Mouse (Mus musculus): Measurements from ENCODE around the gene Inpp4b. TPM values are rescaled to one million over a fixed set of nuclear protein-coding genes. Genes with fewer than 3 reads are reported as not detected.

Inpp4b gene
- total RNA-seq, 2 experiments from 2014 or later = 18.6 to 20.3 TPM

DNA sequence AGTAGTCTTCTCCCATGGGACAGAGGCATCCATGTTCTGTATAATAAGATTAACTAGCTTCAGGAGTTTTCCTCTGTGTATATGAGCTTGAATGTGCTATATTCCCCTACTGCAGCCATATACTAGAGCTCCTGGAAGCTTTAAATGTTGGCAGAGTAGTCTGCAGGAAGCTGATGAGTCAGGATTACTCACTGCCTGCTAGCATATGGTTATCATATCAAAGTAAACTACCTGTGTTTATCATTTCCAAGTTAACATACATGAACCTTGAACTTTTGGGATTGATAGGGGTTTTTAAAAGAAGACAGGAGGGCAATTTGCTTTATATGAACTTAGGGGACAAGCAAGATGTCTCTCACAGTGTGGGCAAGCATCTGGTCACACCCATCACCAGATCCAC, 498.2 kb downstream of the Inpp4b start:
- DNase-seq = no peak

DNA sequence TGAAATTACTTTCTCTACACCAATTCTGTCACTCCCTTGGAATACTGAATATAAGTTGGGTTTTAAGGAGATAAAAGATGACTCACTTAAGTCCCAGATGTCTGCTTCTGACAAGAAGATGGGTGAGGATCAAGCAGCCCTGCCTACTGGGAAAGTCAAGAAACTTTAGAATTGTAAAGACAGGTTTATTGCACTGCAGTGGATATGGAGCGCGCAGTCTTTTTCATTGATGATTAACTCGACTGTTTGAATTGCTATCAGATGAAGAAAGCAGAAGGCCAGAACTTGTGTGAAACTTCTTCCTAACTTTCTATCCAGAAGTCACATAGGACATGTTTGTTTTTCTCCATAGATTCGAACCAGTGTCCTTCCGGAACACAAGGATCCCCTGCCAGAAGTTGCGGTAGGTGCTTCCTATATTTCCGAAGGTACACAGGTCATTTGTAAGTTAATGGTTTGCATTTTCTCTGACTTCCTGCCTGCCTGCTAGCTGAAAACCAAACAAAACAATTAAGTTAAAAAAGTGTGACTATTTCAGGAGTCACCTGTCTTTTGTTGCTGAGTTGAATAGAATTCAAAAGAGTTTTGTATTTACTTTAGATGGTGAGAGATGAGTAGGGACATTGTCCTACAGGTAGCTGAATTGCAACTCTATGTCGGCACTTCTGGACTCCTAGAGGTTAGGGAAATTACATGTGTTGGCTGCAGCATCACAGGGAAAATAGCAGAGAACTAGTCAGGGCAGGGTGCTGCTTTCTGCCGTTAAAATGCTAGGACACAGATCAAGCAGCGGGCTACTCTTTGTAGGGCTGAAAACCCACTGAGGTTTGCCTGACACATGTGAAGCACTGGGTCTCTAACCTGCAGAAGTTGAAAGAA, 502.0 kb downstream of the Inpp4b start:
- DNase-seq = no peak

DNA sequence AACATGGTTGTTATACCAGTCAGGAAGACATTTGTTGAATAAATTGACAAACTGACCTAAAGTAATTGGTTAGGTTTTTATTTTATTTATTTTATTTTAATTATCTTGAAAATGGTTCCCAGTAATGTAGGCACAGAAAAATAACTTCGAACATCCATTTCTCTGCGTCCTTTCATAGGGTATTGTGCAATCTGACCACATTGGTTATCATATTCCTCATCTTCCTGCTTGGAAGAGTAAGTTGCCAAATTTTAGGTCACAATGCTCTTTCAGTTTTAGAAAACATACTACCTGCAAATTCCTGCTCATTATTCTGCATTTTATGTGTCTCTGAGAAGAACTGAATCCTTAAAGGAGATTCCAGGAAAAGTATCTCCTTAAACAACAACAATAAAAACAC, 505.6 kb downstream of the Inpp4b start:
- DNase-seq = no peak

DNA sequence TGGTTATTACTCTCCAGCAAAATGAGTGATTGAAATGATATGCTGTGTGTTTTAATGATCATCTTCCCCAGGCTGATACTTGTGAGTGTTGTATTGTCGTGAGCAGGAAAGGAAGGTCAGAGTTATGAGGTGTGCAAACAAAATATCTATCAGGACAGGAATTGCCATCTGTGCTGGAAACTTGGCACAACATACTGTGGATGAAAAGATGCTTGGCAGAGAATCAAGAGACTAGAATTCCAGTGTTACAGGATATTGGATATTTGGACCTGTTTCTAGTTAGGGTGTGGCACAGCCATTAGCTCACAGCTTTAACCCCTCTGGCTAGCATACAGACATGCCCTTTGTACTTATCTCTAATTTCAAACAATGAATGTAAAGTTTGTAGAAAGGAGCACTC, 507.6 kb downstream of the Inpp4b start:
- no peak for DNase-seq

DNA sequence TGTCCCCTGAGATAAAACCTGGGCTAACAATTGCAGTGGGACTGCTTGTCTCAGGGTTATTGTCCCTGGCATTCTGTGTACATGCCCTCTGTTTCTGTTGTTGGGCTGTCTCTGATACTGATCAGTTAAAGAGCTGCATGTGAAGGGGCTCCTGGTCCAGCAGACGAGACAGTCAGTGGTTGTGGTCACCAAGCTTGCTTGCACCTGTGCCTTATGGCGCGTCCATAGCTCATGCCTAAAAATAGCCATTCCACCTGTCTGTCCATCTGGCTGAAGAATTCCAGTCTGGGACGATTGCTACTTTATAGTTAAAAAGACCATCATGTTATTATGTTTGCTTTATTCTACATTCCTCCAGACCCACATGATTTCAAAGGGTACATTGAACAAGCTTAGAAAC, 510.8 kb downstream of the Inpp4b start:
- DNase-seq = no peak

DNA sequence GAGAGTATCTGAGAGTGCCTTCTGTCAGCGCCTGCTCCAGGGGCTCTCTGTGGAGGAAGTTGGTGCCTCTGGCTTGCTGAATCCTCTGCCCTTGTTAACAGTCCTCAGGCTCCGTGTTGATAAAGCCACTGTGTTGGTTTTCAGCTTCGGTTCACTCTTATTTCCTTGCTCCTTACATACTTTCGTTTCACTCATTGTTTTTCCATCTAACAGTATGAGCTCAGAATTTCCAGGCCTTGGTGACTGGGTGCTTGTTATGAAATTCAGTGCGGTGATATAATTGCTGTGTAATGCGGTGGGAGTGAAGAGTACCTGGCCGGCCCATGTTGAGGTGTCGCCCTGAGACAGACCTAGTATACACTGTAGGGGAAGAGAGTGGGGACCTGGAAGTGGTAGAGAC, 512.2 kb downstream of the Inpp4b start:
- DNase-seq = no peak

DNA sequence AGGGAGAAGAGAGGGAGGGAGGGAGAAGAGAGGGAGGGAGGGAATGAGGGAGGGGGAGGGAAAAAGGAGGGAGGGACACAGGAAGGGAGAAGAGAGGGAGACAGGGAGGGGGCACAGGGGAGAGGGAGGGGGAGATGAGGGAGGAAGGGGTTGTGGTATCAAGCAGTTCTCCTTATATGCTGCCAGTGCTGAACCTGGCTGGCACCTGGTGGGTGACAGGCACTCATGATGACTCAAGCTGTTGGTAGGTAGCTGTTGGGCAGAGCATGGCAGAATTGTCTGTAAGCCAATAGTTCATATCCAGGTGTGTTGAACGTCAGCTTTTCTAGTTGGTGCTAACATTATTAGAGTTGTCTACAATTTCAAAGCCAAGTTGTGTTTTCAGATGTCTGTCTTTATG, 512.7 kb downstream of the Inpp4b start:
- DNase-seq = no peak

DNA sequence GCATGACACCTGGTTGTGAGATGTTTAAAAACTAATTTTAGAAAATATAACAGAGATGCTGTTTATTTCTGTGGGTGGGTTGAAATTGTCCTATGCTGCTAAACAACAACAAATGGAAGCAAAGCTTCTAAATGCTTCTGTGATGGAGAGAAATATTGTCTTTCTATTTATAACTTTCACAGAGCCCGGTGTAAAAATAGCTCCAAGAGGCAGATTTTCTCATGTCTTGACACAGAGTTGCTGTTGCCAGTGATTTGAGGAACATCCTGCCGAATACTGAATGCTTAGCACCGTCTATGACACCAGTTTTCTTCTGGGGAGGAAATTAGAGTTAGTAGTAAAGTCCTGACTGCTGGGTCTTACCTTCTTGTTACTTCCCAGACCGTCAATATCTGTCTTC, 513.8 kb downstream of the Inpp4b start:
- no peak for DNase-seq

DNA sequence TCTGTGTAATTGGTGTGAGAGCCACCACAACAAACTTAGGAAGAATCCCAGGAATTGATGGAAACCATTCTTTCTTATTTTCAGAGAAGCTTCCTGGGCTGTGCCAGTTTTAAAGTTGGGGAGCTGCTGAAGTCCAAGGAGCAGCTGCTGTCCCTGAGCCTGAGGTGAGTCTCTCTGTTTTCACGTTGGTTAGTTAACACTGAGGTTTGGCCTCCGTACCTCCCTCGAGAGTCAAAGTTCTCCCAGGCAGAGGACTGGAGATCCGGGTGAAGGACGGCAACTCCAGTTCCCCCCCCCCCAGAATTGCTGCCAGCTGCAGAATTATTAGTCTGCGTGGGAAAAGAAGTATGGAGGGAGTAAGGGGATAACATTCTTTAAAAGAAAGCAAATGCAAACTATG, 514.3 kb downstream of the Inpp4b start:
- DNase-seq = no peak

DNA sequence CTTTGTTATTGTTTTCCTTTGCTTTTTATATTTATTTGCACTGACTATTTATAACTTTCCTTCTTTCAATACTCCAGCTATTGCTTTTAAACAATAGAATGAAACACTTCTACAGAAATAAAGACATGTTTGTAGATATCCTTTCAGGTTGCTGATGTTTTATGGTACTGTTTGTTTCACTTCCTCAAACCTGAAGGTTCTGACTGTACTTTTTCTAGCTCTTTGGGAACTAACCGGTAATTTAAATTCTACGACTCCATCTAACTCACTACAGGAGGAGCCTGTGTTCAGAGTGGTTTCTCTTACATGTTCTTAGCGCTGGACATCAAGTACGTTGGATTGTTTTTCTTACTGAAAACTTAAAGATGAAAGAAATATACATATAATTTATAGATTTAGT, 516.0 kb downstream of the Inpp4b start:
- no peak for DNase-seq

DNA sequence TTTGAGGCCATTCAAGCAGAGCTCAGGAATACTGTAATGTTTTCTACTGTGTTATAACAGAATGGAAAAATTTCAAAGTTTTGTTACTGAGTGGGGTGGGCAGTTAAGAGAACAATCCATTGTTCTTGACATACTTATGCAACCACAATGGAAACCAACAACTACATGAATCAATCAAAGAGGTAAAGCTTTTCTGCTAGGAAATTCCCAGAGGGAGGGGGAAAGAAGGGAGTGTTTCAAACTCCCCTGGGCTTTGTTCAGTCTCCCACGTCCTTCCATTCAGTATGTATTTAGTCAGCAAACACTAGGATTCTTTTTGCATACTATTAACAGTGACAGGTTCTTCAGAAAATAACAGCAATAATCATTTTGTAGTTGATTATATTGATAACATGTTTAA, 517.4 kb downstream of the Inpp4b start:
- no peak for DNase-seq

DNA sequence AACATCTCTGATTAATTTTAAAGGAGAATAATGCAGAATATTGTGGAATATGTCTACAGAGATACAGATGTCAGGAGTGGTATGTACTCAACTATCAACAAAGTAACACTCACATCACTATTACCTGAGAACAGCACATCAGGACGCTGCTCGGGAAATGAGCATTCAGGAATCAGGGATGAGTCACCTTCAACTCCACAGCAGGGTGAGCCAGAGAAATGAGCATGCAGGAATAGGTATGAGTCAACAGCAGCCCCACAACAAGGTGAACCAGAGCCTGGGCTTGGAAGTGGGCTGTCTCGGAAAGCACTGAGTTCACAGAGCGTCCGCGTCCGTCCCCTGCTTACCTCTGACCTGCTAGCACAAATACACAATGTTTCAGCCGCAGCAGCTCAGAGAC, 519.0 kb downstream of the Inpp4b start:
- DNase-seq = no peak

DNA sequence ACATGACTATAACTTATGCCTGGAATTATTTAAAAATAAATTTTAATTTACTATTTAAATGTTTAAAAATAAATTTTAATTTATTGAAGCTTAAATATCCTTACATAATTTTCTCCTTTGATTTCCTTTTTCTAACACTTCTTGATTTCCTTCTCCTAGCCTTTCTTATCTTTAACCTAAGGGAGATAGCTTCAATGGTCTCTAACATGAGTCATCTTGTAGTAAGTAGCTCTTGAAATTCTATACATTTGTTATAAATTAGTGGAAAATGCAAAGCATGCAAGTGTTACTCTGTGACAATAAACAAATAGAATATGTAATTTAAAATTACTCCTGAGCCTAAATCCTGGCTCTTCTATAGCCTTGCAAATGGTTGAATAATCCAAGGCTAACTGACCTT, 520.4 kb downstream of the Inpp4b start:
- DNase-seq = no peak

DNA sequence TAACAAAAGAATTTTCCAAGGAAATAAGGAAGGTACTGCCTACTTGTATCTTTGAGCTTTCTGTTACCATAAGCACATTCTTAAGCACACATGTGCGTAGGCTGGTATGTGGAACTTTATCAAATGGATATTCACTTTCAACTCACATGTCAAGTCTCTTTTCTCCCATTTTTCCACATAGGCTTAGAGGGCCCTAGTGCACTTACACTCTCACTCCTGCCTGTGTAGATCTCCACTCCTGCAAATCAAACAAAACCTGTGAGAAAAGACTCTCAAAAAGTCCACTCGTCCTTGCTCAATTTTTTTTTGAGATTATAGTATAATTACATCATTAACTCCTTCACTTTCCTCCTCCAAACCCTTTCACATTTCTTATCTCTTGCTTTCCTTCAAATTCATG, 522.0 kb downstream of the Inpp4b start:
- DNase-seq = no peak

DNA sequence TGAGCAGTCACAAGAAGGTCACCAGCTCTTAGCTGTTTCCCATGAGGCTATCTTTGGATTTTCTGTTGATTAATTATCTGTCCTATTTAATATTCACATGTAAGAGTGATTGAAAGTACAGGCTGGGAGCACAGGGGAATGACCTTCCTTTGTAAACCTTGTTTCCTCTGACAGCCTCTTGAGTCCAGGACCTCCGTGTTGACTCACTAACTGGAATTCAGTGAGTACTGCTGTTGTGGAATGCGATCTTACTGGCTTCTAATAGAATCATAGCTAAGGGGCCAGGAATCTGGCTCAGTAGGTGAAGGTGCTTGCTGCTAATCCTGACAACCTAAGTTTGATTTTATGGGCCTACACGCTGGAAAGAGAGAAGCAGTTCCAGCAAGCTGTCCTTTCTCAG, 523.3 kb downstream of the Inpp4b start:
- peak; percentile 21 for DNase-seq

DNA sequence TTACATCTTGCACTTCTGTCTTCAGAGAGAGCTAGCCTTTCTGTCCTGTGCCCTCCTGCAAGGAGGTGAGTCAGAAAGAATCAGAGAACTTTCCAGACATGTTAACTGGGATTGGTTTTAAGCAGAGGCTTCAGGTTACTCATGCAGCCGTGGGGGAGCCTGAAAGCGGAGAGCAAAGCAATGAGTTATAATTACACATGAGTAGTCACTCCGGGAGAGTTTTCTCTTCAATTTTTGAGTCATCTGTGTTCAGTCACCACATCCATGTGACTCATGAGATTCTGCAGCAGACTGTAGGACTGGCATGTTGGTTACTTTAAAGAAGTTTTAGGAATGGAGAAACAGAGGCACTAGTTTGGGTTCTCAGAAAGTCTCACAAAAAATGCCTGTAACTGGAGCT, 524.7 kb downstream of the Inpp4b start:
- DNase-seq = no peak

DNA sequence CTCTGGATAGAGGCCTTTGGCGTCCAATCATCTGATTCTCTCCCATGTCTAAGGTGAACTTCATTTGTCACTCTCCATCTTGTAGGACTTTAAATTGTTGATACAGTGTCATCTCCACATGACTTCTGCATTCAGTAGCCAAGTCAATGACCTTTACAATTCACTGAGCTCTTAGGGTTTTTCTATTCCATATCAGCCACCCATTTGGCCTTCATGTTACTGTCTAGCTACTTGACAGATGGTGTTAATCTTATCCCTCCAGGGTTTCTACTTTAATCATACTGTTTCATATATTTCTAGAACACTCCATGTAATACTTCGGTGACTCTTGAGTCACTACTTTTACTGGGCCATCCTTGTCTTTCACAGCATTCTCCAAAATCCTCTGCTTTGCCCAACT, 528.1 kb downstream of the Inpp4b start:
- DNase-seq = no peak

DNA sequence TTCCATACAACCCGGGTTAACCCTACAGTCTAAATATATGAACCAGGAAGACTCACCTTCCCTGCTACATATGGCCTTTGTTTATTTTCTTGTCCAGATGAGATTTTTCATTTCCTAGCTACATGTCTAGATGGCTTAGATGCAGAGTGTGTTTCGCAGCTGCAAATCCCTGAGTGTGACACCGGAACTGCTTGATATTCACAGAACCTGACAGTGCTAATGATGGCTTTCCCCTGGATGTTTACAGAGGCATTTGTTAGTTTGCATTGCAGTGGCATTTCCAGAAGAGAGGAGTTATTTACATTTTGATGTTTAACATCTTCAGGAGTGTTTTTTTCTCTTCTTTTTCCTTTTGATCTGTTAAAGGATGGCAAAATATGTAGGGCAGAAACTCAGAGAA, 537.7 kb downstream of the Inpp4b start:
- DNase-seq = no peak

DNA sequence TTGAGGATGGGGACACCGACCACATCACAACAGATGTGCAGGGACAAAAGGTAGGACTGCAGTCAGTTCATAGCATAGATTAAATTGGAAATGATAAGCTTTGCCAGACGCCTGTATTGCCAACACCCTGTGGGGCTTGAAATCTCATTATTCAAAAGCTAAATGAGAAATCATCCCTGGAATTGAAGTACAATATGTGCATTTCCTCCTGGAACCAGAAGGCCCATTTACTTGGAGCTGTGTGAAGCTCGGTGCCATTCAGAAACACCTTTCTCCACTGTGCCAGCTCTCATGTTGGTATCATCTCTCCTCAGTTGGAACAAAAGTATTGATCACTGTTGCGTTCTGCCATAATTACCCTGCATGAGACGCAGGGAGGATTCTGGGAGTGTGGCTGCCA, 541.8 kb downstream of the Inpp4b start:
- no peak for DNase-seq

DNA sequence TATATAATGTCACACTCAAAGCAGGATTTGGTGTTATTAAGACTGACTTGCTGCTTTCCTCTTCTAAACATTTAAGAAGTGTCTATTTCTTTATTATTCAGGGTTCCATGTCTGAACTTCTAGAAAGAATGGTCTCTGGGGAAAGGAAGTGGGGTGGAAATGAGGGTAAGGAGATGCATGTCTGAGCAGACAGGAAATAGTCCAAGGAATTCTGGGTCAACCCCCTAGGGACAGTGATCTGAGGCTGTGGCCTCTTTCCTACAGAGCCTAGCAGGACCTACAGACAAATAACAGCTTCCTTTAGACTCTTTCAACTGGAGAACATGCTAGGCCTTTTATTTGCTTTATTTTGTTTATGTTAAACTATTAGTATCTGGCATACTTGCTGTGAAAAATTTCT, 546.5 kb downstream of the Inpp4b start:
- DNase-seq = no peak

DNA sequence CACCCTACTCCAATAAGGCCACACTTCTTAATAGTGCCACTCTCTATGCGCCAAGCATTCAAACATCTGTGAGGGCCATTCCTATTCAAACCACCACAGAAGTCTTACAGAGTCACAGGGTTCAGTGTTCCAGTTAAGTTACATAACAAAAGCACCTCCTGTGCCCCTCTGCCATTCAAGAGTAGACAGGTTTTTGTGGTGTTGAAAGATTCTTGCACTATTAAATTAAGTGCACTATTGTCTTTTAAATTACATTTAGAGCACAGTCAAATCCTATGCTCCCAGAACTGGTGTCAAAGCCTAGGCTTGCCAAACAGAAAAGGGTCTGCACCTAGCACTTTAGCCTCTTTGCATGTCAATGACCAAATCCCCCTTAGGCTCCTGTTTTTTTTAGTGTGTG, 550.9 kb downstream of the Inpp4b start:
- no peak for DNase-seq

DNA sequence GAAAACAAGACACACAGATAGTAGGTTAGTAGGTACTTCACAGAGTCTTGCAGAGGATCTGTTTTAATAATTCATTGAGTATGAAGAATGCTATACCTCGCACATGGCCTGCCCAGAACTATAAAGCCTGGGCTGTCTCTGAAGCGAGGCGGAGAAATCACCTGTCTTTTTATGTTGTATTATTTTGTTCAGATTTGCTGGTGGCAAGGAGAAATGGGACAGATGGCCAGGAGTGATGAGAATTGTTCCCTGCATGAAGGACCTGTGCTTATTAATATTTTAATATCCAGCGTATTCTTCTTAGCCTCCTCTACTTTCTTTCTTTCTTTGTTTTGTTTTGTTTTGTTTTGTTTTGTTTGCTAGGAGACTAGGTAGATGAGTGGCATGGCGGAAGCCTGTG, 604.5 kb downstream of the Inpp4b start:
- DNase-seq = no peak

DNA sequence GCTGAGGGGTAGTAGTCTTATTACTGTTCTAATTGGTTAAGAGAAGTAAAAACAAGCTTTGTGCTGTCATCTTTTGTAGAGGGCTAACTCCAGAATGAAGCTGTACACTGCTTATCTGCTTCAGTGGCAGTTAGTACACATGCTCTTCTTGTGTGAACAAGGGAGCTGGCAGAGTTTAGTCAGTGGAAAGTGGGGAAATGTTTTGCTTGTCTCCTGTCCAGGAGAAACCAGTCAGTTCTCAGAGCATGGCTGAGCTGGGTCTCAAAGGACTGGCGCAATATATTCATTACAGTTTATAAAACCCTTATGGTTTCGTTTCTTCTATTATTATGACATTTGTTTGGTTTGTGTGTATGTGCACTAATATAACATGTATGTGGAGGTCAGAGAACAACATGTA, 610.7 kb downstream of the Inpp4b start:
- no peak for DNase-seq

DNA sequence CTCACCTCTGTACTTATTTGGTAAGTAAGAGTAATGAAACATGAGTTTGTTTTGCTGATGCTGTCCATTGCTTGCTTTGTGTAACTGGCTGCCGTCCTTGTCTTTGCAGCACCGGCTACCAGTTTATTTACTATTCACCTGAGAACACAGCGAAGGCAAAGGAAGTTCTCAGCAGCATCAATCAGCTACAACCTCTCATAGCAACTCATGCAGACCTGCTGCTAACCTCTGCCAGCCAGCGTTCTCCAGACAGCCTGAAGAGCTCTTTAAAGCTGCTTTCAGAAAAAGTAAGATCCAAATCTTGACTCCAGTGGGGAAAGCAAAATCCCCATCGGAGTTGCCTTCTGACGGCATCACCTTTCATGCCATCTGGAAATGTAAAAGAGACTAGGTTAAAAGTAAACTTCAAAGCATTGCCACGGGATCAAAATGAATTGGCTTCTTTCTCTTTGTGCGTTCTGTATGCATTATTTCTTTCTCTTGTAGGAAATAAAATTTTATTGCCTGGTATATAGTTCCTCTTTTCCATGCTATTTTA, 642.8 kb downstream of the Inpp4b start:
- DNase-seq = no peak
